Mouse (Mus musculus) lung, embryonic 14.5 days (tissue): ENCODE measurements around the gene Cntn2. TPM values are rescaled to one million over a fixed set of nuclear protein-coding genes. Genes with fewer than 3 reads are reported as not detected.

Experiments
- ATAC-seq: fragments of 200-750 bp; cut with Nextera tagmentation; 2 replicates; pipeline ENCODE4 v1.8.0; 2017; ENCODE audit warnings: mild to moderate bottlenecking, moderate TSS enrichment, moderate library complexity; ENCODE audit not compliant: insufficient read depth
- DNase-seq: peaks from one replicate; pipeline ENCODE4 v3.0.0-alpha.2; 2015
- H3K27ac ChIP-seq: fragments of 300-500 bp; sonication (generic); 2 replicates; pipeline ENCODE4 v1.5.1; 2014; ENCODE audit warnings: low read depth, mild to moderate bottlenecking, moderate library complexity
- H3K27me3 ChIP-seq: fragments of 300-500 bp; sonication (generic); 2 replicates; pipeline ENCODE4 v1.6.1; 2014; ENCODE audit warnings: low read length, control low read depth; ENCODE audit not compliant: insufficient read depth
- H3K36me3 ChIP-seq: fragments of 300-500 bp; sonication (generic); 2 replicates; pipeline ENCODE4 v1.6.1; 2014; ENCODE audit warnings: control low read depth; ENCODE audit not compliant: insufficient read depth
- H3K4me1 ChIP-seq: fragments of 300-500 bp; sonication (generic); 2 replicates; pipeline ENCODE4 v1.6.1; 2014; ENCODE audit warnings: antibody characterized with exemption, control low read depth; ENCODE audit not compliant: insufficient read depth
- H3K4me2 ChIP-seq: fragments of 300-500 bp; sonication (generic); 2 replicates; pipeline ENCODE4 v1.6.1; 2014; ENCODE audit warnings: mild to moderate bottlenecking
- H3K4me3 ChIP-seq: fragments of 300-500 bp; sonication (generic); 2 replicates; pipeline ENCODE4 v1.5.1; 2014; ENCODE audit warnings: low read depth, low read length
- H3K9ac ChIP-seq: fragments of 300-500 bp; sonication (generic); 2 replicates; pipeline ENCODE4 v1.6.1; 2014
- H3K9me3 ChIP-seq: fragments of 300-500 bp; sonication (generic); 2 replicates; pipeline ENCODE4 v1.6.1; 2016; ENCODE audit warnings: low read depth, low read length, control low read depth
- CTCF ChIP-seq: IDR thresholded peaks from 2 replicates; pipeline ENCODE4 v1.5.1; 2016; ENCODE audit warnings: antibody characterized with exemption, low read depth
- WGBS: fragments of 180-500 bp; shearing (Covaris S2); extraction: QIAGEN DNeasy Blood & Tissue Kit; methylation state at CpG from one replicate; pipeline ENCODE4 v1.1.7; 2014; 5-methylcytosine and 5-hydroxymethylcytosine counted together
- polyA plus RNA-seq: library from polyadenylated mRNA; unstranded; fragments of >200 nt; fragmentation: Nextera tagmentation; extraction: Ambion mirVana; gene quantifications from 2 replicates; pipeline ENCODE4 v1.2.1, GENCODE M21; 2014

Gene Cntn2
- polyA plus RNA-seq, 1 experiment from 2014 or later, result 0.72 TPM

DNA sequence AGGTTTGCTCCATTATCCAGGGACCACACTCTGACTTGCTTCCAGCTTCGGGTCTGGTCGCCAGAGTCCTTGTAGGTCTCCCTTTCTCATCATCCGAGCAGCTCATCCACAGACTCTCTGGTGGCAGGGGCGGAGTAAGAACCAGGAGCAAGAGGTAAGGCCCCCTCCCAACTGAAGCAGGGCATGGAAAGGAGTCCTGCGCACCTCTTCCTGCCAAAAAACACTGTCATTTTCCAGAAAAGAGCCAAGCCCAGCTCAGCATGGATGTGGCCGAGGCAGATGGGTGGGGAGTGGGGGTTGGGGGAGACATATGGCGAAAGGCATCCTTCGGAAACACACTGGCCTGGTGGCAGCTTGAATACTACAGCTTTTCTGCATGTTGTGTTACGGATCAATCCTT is 26.5 kb upstream of the Cntn2 start:
- H3K9me3 ChIP-seq, result no peaks in the 10 kb centered on the region
- no peak for DNase-seq
- no peaks in the 10 kb centered on the region for H3K36me3 ChIP-seq
- no peak overlapping the region for H3K4me3 ChIP-seq
- no peak overlapping the region for H3K9ac ChIP-seq
- ATAC-seq, result no peak
- no peaks in the 10 kb centered on the region for H3K27me3 ChIP-seq
- WGBS, result 72% methylated on average over 9 of the region's 9 CpGs
- H3K27ac ChIP-seq, result no peak overlapping the region
- no peak overlapping the region for H3K4me2 ChIP-seq
- H3K4me1 ChIP-seq, result no peaks in the 10 kb centered on the region
- TF ChIP-seq CTCF, result no peak

DNA sequence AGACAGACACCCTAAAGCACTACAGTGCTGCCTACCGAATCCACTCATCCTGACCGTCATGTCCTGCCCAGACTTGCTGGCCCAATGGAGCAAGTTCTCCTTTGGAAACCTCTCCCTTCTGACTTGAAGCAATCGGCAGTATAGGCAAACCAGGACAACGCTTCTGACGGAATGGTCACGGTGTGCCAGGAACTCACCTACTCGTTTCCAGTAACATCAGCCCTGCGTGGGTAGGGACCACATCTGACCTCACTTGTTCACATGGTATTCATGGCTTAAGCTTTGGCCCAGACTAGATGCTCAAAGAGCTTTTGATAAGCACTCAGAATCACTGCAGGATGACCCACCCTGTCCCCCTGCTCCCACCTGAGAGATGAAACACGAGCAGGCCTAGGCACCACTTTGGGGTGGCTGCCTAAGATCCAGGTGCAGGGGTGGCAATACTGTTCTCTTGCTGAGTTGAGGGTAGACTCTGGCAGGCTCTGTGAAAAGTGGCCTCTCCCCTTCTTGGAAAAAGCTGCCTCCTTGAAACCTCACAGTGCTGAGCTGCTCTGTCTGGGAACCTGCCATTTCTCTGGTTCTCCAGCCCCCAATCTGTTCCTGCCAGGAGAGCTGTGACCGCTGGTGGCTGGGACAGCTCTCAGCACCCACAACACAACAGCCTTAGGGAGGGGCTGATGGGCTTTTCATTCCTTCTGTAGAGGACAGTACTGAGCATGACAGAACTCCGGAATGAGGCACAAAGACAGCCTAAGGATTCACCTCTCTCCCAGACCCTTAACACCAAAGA is 24.5 kb upstream of the Cntn2 start:
- Histone ChIP-seq H3K4me1 (no peaks in the 10 kb centered on the region), H3K9me3 (no peaks in the 10 kb centered on the region), H3K4me2 (no peak overlapping the region), H3K9ac (no peak overlapping the region), H3K36me3 (no peaks in the 10 kb centered on the region), H3K27me3 (no peaks in the 10 kb centered on the region), H3K4me3 (no peak overlapping the region), H3K27ac (no peak overlapping the region)
- DNase-seq (no peak), ATAC-seq (no peak)
- no peak for TF ChIP-seq CTCF
- 81% methylated on average over 11 of the region's 11 CpGs for WGBS

DNA sequence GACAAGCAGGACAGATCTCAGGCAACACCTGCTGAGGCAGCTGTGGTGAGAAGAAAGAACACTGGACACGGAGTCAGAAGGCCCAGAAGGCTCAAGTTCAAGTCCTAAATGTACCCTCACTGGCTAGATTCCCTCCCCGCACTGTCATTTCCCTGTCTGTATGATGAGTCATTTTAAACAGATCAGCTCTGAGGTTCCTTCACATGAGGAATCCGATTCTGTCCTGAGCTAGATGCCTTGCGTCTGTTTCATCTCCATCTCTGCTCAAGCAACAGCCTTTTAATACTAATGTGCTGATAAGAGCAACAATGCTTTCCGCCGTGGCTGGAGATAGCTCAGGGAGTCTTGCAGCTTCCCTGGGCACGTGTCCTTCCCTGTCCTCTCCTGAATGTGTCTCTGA is 22.7 kb upstream of the Cntn2 start:
- WGBS, result 36% methylated on average over 7 of the region's 7 CpGs

DNA sequence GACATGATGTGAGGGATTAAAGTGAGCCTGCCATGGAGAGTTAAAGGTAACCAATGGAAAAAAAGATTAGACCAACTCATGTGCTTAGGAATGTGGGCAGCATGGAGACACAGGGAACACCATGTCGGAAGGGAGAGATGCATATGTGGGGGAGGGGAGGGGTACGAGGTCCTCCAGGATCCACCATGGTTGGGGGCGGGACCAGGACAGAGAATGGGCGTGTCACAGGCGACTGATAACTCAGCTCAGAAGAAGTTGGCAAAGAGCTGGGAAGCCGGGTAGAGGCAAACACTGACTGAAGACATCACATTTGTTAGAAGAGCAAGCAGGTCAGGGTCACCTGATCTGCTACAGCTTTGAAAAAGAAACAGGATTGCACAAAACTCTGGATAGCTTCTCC is 21.9 kb upstream of the Cntn2 start:
- H3K27me3 ChIP-seq, result 0 out of 2 replicates have a peak, but pooled peaks cover 1% of the 10 kb centered on the region
- H3K4me3 ChIP-seq, result no peak overlapping the region
- 23% methylated on average over 6 of the region's 6 CpGs for WGBS
- ATAC-seq, result no peak
- no peaks in the 10 kb centered on the region for H3K4me1 ChIP-seq
- no peak overlapping the region for H3K9ac ChIP-seq
- no peak for DNase-seq
- no peaks in the 10 kb centered on the region for H3K9me3 ChIP-seq
- H3K4me2 ChIP-seq, result no peak overlapping the region
- no peak overlapping the region for H3K27ac ChIP-seq
- no peak for TF ChIP-seq CTCF
- H3K36me3 ChIP-seq, result no peaks in the 10 kb centered on the region

More for the DNA sequence above, 22.7 kb upstream of the Cntn2 start:
- no peak for TF ChIP-seq CTCF
- Histone ChIP-seq H3K27me3 (no peaks in the 10 kb centered on the region), H3K9me3 (no peaks in the 10 kb centered on the region), H3K4me3 (no peak overlapping the region), H3K4me2 (no peak overlapping the region), H3K9ac (no peak overlapping the region), H3K36me3 (no peaks in the 10 kb centered on the region), H3K27ac (no peak overlapping the region), H3K4me1 (no peaks in the 10 kb centered on the region)
- DNase-seq, result peak; percentile 18
- no peak for ATAC-seq

DNA sequence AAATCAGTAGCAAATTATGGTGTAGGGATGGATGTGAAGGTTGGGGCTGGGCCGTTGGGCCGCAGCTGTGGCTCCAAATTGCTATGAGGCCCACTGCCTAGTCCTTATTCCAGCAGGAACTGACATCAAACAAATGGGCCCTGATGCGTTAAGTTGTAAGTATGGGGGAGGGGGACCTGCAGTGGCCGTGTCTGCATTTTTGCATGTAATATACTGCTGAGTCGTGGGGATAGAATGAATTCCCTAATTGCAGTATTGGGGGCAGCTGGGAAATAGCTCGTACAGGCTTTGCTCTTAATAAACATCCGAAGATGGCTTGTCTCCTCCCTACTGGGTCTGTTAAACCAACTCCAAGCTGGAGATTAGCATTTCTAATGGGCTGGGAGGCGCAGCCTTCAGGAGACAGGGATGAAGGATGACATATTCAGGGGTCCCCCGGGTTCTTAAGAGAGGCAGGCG is 19.3 kb upstream of the Cntn2 start:
- no peak overlapping the region for H3K4me3 ChIP-seq
- no peak for TF ChIP-seq CTCF
- DNase-seq (peak; percentile 14), ATAC-seq (no peak)
- H3K9ac ChIP-seq, result no peak overlapping the region
- 0 out of 2 replicates have a peak, but pooled peaks cover 9% of the 10 kb centered on the region for H3K27me3 ChIP-seq
- no peaks in the 10 kb centered on the region for H3K36me3 ChIP-seq
- no peaks in the 10 kb centered on the region for H3K9me3 ChIP-seq
- H3K4me1 ChIP-seq, result peaks cover 16% of the 10 kb centered on the region
- 27% methylated on average over 10 of the region's 10 CpGs for WGBS
- no peak overlapping the region for H3K4me2 ChIP-seq
- H3K27ac ChIP-seq, result no peak overlapping the region

DNA sequence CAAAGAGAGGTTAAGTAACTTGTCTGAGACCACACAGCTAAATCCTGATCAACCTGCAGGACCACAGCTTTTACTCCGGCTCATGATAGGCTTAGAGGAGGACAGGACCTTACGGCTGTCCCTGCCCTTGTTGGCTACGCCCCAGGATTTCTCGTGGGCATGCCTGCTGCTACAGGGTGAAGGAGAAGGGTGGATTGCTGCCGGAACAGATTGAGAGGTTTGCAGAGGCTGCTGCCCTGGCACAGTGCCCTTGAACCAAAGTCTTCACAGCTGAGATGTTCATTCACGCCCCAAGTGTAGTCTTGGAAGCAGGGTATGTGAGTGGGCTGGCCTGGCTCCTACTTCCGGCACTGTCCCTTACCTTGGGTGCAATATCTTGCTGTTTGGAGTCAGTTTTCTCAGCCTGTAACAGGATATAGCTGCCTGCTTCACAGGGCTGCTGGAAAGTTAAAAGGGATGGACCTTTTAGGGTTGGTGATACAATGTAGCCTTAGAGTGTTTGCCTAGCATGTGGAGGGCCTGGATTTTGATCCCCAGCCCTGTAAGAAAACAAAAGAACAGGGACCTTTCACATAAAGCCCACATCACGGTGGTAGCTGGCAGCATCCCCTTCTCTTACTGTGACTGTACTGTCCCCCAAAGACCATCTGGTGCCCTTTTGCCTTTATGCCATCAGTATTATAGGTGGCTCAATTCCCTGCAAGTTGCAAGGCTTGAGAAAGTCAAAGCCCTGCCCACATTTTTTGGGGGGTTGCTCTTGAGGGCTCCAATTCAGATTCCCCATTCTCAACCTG is 18.0 kb upstream of the Cntn2 start:
- H3K4me2 ChIP-seq, result no peak overlapping the region
- WGBS, result 37% methylated on average over 8 of the region's 8 CpGs
- H3K27ac ChIP-seq, result no peak overlapping the region
- ATAC-seq, result no peak
- H3K27me3 ChIP-seq, result 0 out of 2 replicates have a peak, but pooled peaks cover 9% of the 10 kb centered on the region
- no peaks in the 10 kb centered on the region for H3K9me3 ChIP-seq
- DNase-seq, result peak; percentile 55
- TF ChIP-seq CTCF, result no peak
- no peak overlapping the region for H3K9ac ChIP-seq
- peaks cover 18% of the 10 kb centered on the region for H3K4me1 ChIP-seq
- no peak overlapping the region for H3K4me3 ChIP-seq
- no peaks in the 10 kb centered on the region for H3K36me3 ChIP-seq

DNA sequence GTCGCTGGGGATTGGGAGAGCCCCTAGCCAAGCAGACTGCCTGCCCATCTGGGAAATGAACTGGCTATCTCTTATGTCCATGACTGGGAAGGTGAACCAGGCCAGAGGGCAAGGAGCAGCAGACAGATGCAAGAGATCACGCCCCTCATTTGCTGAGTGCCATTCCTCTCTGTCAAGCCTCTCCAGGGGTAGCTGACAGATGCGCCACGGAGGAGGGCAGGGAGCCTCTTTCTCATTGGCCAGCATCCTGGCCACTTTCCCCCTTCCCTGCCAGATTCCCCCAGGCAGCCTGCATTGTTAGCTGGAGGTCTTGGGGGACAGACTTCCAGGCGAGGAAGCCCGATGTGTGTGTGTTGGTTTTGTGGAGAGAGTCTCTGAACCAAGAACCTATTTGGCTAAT is 16.0 kb upstream of the Cntn2 start:
- DNase-seq (no peak), ATAC-seq (no peak)
- Histone ChIP-seq H3K27me3 (0 out of 2 replicates have a peak, but pooled peaks cover 9% of the 10 kb centered on the region), H3K27ac (no peak overlapping the region), H3K36me3 (no peaks in the 10 kb centered on the region), H3K9me3 (no peaks in the 10 kb centered on the region), H3K4me2 (no peak overlapping the region), H3K9ac (no peak overlapping the region), H3K4me3 (no peak overlapping the region), H3K4me1 (peaks cover 18% of the 10 kb centered on the region)
- no peak for TF ChIP-seq CTCF
- WGBS, result 27% methylated on average over 6 of the region's 6 CpGs
